Mouse (Mus musculus): Measurements from ENCODE around the gene Gbf1.

DNA sequence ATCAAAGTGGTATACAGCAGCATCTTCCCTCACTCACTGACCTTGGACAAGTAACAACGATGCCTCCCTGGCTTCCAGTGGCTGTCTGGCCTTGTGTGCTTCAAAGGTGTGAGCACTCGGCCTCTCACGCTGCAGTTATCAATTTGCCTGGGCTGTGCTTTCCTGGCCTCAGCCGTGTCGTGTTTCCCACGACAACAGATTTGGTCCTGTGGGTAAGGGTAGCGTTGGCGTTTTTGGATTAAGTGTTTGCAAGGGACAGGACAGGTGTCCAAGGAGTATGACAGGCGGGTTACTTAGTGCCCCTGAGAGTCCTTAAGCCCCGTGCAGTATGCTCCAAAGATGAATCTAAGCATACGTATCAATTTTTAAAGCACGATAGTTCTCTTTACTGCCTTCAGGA, 3.2 kb upstream of the Gbf1 start:
- TF ChIP-seq CTCF (IDR thresholded peaks at IDR 0.05; ENCODE audit: borderline replicate concordance, insufficient read depth, low read length) (no peak), POLR2A (IDR thresholded peaks at IDR 0.05; ENCODE audit: low read depth, low read length) (no peak)
